Mouse (Mus musculus): ENCODE data around the gene Lrba.

Gene Lrba

GRCm38 (mm10) chr3:86224564-86225421, at the start of gene Lrba:
Lrba (plus strand) TSS chr3:86224680.
- peak in 1 of 2 experiments; percentile 59 for DNase-seq (ENCODE audit: low spot score in 2 of 2)

- no peak for DNase-seq (ENCODE audit: low spot score in 2 of 2)
Measured at GRCm38 (mm10) chr3:86179714-86180113, 44.8 kb upstream of the Lrba start.

- DNase-seq (ENCODE audit: low spot score in 2 of 2) = no peak
Measured at GRCm38 (mm10) chr3:86181107-86181506, 43.4 kb upstream of the Lrba start.

GRCm38 (mm10) chr3:86184546-86184945, 39.9 kb upstream of the Lrba start:
- DNase-seq (ENCODE audit: low spot score in 2 of 2) = no peak

- no peak for DNase-seq (ENCODE audit: low spot score in 2 of 2)
Measured at GRCm38 (mm10) chr3:86187736-86188389, 36.6 kb upstream of the Lrba start.

GRCm38 (mm10) chr3:86195981-86196380, 28.5 kb upstream of the Lrba start:
- no peak for DNase-seq (ENCODE audit: low spot score in 2 of 2)

GRCm38 (mm10) chr3:86196471-86196870, 28.0 kb upstream of the Lrba start:
- DNase-seq (ENCODE audit: low spot score in 2 of 2) = no peak

- DNase-seq (ENCODE audit: low spot score in 2 of 2) = no peak
Measured at GRCm38 (mm10) chr3:86201645-86202175, 22.8 kb upstream of the Lrba start.

GRCm38 (mm10) chr3:86202449-86202848, 22.0 kb upstream of the Lrba start:
- DNase-seq (ENCODE audit: low spot score in 2 of 2) = no peak

- DNase-seq (ENCODE audit: low spot score in 2 of 2) = no peak
Measured at GRCm38 (mm10) chr3:86204608-86205358, 19.7 kb upstream of the Lrba start.

GRCm38 (mm10) chr3:86206556-86206955, 17.9 kb upstream of the Lrba start:
- no peak for DNase-seq (ENCODE audit: low spot score in 2 of 2)

- DNase-seq (ENCODE audit: low spot score in 2 of 2) = no peak
Measured at GRCm38 (mm10) chr3:86210267-86210939, 14.1 kb upstream of the Lrba start.

GRCm38 (mm10) chr3:86210959-86211358, 13.5 kb upstream of the Lrba start:
- DNase-seq (ENCODE audit: low spot score in 2 of 2) = no peak

GRCm38 (mm10) chr3:86214248-86214647, 10.2 kb upstream of the Lrba start:
- no peak for DNase-seq (ENCODE audit: low spot score in 2 of 2)

- peak; percentile 75 to 90 for DNase-seq (ENCODE audit: low spot score in 2 of 2)
Measured at GRCm38 (mm10) chr3:86223634-86224313, 706 bp upstream of the Lrba start.

GRCm38 (mm10) chr3:86224314-86224563, 241 bp upstream of the Lrba start:
- DNase-seq (ENCODE audit: low spot score in 2 of 2) = peak in 1 of 2 experiments; percentile 32

- DNase-seq (ENCODE audit: low spot score in 2 of 2) = no peak
Measured at GRCm38 (mm10) chr3:86231532-86232086, 7.1 kb downstream of the Lrba start.

GRCm38 (mm10) chr3:86247193-86247592, 22.7 kb downstream of the Lrba start:
- DNase-seq (ENCODE audit: low spot score in 2 of 2) = no peak

GRCm38 (mm10) chr3:86251212-86251611, 26.7 kb downstream of the Lrba start:
- DNase-seq (ENCODE audit: low spot score in 2 of 2) = no peak

GRCm38 (mm10) chr3:86252588-86252987, 28.1 kb downstream of the Lrba start:
- no peak for DNase-seq (ENCODE audit: low spot score in 2 of 2)

- DNase-seq (ENCODE audit: low spot score in 2 of 2) = no peak
Measured at GRCm38 (mm10) chr3:86253071-86253470, 28.6 kb downstream of the Lrba start.
